In genomic region chr1:43827763-43828194, GRCm38 (mm10) we compare ENCODE assay signal across 8 mouse cellular contexts. TPM values are rescaled to one million over a fixed set of nuclear protein-coding genes. Genes with fewer than 3 reads are reported as not detected.
DNase-seq lines count a peak whose midpoint lies in the region; ATAC-seq and TF ChIP-seq lines count a peak whose summit lies in the region.

Gene Uxs1, minus strand, starts transcription at chr1:43827800.

- H3K4me1 ChIP-seq in hindbrain, embryonic 10.5 days (replicated peaks) = peaks cover 30% of the 10 kb centered on the region
- no peaks in the 10 kb centered on the region; the same call in 1 of the 2 replicates for H3K4me1 ChIP-seq in lung, postnatal 0 days (ENCODE audit: insufficient read depth, low read depth, low read length)

- peak; percentile 100 for DNase-seq in MN1 (ENCODE audit: low spot score)
- peak; percentile 99 for DNase-seq in cerebellum, adult 9-10 months
- DNase-seq in hindbrain, embryonic 10.5 days (ENCODE audit: low spot score) = peak; percentile 99
- DNase-seq in layer of hippocampus, adult 9-11 months = peak; percentile 99
- peak; percentile 98 for DNase-seq in lung, postnatal 0 days (ENCODE audit: low spot score)
- DNase-seq in ovary, postnatal 14 days (ENCODE audit: low spot score) = peak; percentile 95
- peak; percentile 99 for DNase-seq in thymus, postnatal 14 days

- no peak for TF ChIP-seq CTCF in lung, postnatal 0 days (IDR thresholded peaks at IDR 0.05)

- WGBS in hindbrain, embryonic 10.5 days = under 1% methylated on average over 41 of the region's 41 CpGs
- WGBS in lung, postnatal 0 days = under 1% methylated on average over 41 of the region's 41 CpGs

- H3K9me3 ChIP-seq in hindbrain, embryonic 10.5 days = no peaks in the 10 kb centered on the region
- H3K9me3 ChIP-seq in lung, postnatal 0 days (ENCODE audit: low read length) = no peaks in the 10 kb centered on the region

- peak; percentile 89 for ATAC-seq in frontal cortex, adult (ENCODE audit: low TSS enrichment)
- peak; percentile 98 for ATAC-seq in lung, postnatal 0 days

- H3K9ac ChIP-seq in lung, postnatal 0 days (replicated peaks; ENCODE audit: low read depth) = peak within 1 kb of the TSS; percentile 76

- no peak for TF ChIP-seq EP300 in lung, postnatal 0 days (IDR thresholded peaks at IDR 0.05)

- peak within 1 kb of the TSS; percentile 95 for H3K4me3 ChIP-seq in hindbrain, embryonic 10.5 days
- H3K4me3 ChIP-seq in lung, postnatal 0 days (ENCODE audit: low read depth, low read length) = peak within 1 kb of the TSS; percentile 86

- peak within 1 kb of the TSS; percentile 97 for H3K27ac ChIP-seq in hindbrain, embryonic 10.5 days
- H3K27ac ChIP-seq in lung, postnatal 0 days (ENCODE audit: low read length) = peak within 1 kb of the TSS; percentile 83

- peaks cover 10% of the 10 kb centered on the region; the same call in 1 of the 2 replicates for H3K36me3 ChIP-seq in hindbrain, embryonic 10.5 days
- H3K36me3 ChIP-seq in lung, postnatal 0 days (ENCODE audit: insufficient read depth, low read length) = no peaks in the 10 kb centered on the region

- H3K4me2 ChIP-seq in lung, postnatal 0 days (replicated peaks; ENCODE audit: low read depth, low read length) = peak within 1 kb of the TSS; percentile 93

- H3K27me3 ChIP-seq in hindbrain, embryonic 10.5 days (ENCODE audit: insufficient read depth, poor library complexity, severe bottlenecking) = no peaks in the 10 kb centered on the region
- no peaks in the 10 kb centered on the region for H3K27me3 ChIP-seq in lung, postnatal 0 days (replicated peaks; ENCODE audit: insufficient read depth, low read length)

RNA-seq across cellular contexts. Expression of gene Uxs1, which starts in this region (rescaled TPM):
- 19.3 and 19.4 TPM in 2 replicates for polyA plus RNA-seq in hindbrain, embryonic 10.5 days (2016; fragmentation: Nextera tagmentation; extraction: Ambion mirVana)
- 17.7 and 18.5 TPM in 2 replicates for polyA plus RNA-seq in lung, postnatal 0 days (2015; fragmentation: Nextera tagmentation; extraction: Ambion mirVana)

Comparison
In these comparisons a context has a peak if more than half of its experiments do, and no peak if none do; other contexts are left out.
1. Peak in every context shown above with its lines: DNase-seq, ATAC-seq, H3K4me3 ChIP-seq and H3K27ac ChIP-seq.